Mouse (Mus musculus): Measurements from ENCODE around the gene Rad51c.

DNA sequence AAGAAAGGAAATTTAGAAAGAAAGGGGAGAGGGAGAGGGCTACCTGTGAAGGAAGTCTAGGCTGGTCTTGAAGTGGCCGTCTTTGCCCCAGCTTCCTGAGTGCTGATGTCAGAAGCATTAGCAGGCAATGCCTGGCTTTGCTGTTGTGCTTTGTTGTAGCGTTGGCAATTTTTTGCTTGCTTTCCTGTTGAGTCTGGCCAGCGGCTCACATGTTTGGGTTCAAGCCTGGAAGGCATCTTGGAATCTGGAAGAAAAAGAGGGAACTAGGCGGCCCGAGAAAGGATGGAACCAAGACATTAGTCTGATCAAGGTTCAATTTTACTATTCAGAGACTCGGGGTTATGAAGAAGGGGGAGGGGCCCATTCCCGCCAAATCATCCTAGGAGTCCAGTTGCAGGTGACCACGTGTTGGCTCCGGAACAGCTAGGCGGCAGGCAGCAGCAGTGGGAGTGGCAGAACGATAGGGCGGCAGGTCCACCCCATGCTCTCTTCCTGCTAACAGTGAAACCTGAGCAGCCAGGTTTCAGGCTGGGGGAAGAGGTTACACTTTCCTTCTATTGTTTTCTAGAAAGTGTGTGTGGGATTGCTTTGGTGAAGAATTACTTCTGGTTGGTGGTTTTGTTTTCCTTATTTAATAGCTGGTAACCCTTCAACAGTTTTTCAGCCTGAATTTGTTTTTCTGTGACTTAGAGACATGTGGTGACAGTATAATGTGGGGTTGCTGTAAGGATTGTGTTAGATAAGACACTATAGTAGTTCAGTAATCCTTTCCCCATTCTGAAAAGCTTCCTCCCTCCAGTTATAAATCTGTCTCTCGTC is 48.7 kb upstream of the Rad51c start:
- TF ChIP-seq POLR2A (IDR thresholded peaks at IDR 0.05; ENCODE audit: extremely low read depth, insufficient read depth, low read length) (no peak), CTCF (IDR thresholded peaks at IDR 0.05; ENCODE audit: extremely low read depth, insufficient read depth, low read length) (no peak)

All from cortical plate, adult 2 months (tissue).